Mouse (Mus musculus) megakaryocyte, embryonic 14.5 days (primary cell): Measurements from ENCODE around the gene Kdm5c.

Source experiments
- FLI1 ChIP-seq: IDR thresholded peaks from 2 replicates; pipeline ENCODE4 v1.6.1; 2012; ENCODE audit warnings: low read length, inconsistent platforms, mixed read lengths
- GATA1 ChIP-seq: IDR thresholded peaks from 3 replicates; pipeline ENCODE4 v1.6.1; 2012; ENCODE audit warnings: mixed read lengths, low read length, inconsistent platforms, borderline replicate concordance

- TF ChIP-seq FLI1 (no peak), GATA1 (no peak)
Observed at GRCm38 (mm10) chrX:152235758-152236157, 2.9 kb downstream of the Kdm5c start.
